Mouse (Mus musculus): ENCODE measurements around the gene Rassf5. TPM values are rescaled to one million over a fixed set of nuclear protein-coding genes. Genes with fewer than 3 reads are reported as not detected.

Gene Rassf5
- total RNA-seq, 2 experiments from 2014 or later: 45.1 to 46.0 TPM

DNA sequence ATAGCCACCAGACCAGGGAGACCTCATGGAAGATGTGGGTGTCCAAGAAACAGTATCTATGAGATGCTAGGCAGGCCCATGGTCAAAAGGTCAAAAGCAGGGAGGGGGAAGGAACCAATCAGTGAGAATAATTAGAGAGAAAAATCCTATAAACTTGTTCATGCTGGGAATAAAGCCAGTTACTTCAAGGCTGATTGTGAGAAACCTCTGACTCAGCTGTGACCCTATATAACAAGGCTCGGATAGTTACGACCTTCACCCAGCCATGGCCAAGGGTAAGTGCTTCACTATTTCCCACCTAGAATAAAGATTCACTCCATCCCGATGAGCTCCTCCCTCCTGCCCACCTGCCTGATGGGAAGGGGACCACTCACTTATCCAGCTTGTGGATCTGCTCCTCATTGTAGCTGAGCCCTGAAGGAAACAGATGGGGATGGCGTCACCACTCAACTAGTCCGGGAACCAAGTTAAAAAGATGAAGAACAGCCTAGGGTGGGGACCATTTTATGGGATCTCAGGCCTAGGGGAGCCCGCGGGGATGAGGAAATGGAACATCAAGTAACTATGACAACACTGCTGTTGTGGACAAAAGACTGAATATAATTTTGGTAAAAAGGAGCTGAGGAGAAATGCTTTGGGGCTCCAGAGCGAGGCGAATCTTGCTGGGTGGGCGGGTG lies 14.7 kb upstream of the Rassf5 start:
- no peak for ATAC-seq (replicated peaks; ENCODE audit: poor library complexity)

DNA sequence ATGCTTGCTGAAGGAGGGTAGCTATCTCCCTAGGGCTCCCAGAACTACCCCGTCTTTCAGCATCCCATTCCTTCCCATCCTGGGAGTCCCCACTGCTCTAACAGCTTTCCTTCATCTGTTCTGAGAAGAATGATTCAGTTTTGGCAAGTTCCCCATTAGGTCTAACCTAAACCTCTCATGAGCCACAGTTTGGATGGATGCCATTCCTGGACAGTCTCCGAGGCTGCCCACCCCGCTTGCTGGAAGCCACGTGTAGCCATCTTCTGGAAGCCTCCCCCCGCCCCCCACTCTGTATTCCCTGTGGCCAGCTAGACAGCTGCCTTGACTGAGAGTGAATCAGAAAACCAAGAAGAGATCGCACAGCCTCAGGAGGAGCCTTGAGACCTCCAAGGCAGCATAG lies 12.2 kb upstream of the Rassf5 start:
- no peak for ATAC-seq (replicated peaks; ENCODE audit: poor library complexity)

DNA sequence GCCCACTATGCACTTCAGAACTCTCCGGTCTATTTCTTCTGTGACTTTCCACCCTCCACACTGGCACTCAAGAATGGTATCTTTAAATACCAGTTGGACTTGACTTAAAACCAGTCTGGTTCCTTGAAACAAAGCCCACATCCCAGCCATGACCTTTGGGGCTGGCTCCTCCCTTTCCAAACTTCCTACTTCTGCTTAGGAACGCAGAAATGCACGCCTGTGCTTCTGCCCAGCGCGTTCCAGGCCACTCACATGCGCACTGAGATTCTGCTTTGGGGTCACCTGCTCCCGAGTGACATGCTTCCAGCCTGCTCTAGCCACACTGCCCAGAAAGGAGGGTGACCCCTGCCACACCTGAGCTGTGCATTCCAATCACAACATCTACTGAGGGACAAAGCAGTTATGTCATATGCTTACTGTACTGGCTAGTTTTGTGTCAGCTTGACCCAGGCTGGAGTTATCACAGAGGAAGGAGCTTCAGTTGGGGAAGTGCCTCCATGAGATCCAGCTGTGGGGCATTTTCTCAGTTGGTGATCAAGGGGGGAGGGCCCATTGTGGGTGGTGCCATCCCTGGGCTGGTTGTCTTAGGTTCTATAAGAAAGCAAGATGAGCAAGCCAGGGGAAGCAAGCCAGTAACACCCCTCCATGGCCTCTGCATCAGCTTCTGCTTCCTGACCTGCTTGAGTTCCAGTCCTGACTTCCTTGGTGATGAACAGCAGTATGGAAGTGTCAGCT lies 7.6 kb upstream of the Rassf5 start:
- peak; percentile 61 for ATAC-seq (replicated peaks; ENCODE audit: poor library complexity)

DNA sequence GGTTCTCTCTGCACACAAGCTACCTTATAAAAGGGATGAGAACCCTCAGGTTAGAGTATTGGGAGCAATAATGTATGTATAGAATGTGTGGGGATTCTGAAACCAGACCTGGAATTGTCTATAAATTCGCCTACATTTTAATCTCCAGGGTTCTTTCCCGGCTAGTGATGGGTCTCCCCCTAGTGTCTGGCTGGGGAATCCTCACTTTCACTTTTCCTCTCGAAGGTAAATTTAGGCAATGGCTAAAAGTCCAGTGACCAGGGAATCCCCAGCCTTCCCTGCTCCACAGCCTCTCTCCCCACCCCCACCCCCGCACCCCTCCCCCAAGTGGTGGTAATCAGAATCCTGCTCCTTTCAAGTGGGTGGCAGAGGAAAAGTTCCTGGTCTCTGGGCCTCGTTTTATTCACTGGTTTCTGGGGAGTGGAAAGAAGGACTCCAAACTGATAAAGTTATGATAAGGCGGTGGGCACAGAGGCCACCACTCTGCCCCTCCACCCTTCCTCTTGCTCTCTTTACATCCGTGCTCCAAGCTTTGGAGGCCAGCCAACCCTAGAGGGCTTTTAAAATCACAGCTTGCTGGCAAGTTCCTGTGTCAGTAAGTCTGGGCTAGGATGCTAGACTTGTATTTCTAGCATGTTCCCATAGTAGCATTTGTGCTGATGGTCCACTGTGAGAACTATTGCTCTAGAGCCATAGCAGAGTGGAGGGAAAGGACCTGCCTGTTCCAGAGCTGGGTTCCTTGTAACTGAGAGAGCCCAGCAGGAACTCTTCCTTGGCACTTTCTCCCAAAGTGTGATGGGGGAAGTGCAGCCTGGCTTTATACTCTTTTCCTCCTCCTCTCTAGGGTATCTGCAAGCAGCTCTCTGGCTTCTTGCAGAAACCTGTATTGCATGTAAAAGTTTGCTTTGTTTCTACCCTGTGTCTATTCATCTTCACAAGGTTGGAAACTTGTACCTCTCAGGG lies 1.7 kb upstream of the Rassf5 start:
- peak; percentile 48 for ATAC-seq (replicated peaks; ENCODE audit: poor library complexity)

DNA sequence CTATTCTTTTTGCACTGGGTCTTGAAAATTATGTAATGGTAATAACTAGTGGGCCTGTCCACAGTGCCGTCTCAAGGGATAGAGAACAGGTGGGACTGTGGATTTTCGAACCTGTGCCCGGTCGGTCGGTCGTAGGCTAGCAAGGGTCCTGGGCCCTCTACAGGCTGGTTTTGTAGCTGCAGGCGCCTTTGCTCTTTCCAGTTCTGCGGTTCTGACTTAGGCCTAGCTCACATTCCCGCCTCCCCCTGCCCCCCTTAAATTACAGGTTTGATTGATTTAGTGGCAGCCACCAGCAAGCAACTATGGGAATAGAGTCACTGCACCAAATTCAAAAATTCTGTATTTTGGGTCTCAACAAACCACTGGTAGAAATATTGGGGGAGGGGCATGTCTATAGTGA lies 868 bp upstream of the Rassf5 start:
- peak; percentile 67 for ATAC-seq (replicated peaks; ENCODE audit: poor library complexity)

DNA sequence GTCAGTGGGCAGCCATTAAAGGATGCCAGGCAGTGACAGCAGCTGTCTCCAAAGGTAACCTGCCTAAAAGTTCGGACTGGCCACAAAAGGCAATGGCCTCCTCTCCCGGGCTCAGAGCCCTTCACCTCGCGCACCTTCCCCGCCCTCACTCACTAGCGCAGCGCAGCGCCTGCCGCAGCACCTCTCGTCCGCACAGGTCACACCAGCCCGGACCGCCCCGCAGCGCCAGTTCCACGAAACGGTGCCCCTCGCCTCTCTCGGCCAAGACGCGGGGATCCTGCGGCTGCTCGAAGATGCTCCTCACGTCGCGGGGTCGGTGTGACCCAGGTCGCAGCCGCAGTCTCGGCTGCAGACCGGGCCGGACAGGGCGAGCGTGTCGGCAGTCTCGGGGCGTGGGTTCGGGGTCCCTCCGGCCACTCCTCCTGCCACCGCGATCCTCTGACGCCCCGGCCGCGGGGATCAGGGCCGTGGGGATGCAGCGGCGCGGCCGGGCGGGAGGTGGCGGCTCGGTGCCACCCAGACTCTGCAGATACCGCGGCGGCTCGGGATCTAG lies 446 bp downstream of the Rassf5 start:
- no peak for ATAC-seq (replicated peaks; ENCODE audit: poor library complexity)

DNA sequence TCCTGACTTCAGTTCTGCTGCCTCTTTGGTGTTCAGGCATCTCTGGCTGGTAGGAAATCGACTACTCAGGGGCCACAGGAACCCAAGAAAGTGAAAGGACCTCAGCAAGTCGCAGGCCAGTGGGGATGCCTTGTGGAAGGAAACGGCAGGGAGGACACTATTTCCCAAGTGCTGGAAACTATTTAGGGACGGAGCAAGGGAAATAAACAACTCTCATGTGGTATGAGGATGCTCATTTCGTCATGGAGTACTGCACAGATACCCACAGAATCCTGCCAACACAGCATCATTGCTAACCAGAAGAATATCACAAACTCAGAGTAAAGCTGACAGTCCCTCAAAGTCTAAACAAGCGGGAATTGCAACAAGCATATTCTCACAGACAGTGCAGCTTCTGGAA lies 2.1 kb downstream of the Rassf5 start:
- ATAC-seq (replicated peaks; ENCODE audit: poor library complexity): no peak

DNA sequence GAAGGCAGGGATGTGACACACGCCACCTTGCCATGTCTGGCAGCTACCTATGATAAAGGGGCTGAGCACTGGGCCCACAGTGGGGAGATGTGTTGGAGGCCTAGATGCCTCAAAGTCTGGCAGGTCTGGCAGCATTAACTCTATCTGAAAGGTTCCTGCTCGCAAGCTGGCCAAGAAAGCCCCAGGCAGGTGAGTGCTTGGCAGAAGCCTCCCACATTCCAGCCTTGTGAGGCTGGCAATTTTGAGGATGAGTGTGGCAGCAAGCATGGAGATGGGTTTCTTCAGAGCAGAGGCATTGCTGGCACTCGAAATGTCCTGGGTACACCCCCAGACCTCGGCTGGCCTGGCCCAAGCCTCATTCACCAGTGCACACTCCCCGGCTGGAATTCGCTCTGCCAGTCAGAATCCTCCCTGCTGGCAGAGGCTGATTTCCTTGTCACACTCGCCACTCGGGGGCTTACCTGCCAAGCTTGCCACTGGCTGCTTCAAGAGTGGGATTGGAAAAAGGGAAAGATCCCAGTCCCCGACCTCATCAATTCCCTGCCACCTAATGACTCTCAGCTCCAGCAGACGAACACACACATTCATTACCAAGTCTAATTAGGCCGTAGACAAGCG lies 5.4 kb downstream of the Rassf5 start:
- no peak for ATAC-seq (replicated peaks; ENCODE audit: poor library complexity)

DNA sequence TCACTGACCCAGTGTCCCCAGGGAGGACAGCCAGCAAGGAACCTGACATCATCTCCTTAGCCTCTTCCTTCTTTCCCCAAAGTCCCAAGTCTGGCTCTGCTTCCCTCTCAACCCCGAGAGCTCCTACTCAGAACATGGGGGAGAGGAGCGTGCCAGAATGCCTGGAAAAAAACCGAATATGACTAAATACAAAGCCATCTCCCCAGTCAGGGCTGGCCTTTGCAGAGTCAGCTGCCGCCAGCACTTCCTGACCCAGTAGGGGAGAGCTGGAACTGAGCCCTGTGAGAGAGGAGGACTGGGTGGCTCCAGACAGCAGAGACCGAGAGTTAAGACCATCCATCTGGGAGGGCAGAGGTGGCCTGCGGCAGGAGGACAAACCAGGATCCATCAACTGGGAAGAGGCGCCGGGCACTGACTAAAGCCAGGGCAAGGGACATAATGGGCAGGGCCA lies 6.1 kb downstream of the Rassf5 start:
- no peak for ATAC-seq (replicated peaks; ENCODE audit: poor library complexity)

DNA sequence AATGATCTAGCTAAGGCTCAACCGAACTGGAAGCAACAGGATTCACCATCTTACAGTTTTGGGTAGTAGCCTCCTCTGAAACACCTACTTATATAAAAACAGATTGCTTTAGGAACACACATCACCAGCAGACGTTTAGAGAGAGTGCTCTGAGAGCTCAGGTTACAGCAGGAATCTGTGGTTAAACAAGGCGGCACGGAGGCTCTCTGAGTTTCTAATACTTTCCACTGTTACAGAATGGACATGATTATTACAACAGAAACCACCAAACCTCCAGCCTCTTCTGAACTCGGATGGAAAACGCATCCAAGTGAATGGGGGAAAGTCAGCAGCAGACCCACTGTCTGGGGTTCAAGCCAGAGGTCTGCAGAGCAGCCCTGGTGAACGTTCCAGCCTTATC lies 9.0 kb downstream of the Rassf5 start:
- no peak; the same call in 1 of the 2 replicates for ATAC-seq (replicated peaks; ENCODE audit: poor library complexity)

DNA sequence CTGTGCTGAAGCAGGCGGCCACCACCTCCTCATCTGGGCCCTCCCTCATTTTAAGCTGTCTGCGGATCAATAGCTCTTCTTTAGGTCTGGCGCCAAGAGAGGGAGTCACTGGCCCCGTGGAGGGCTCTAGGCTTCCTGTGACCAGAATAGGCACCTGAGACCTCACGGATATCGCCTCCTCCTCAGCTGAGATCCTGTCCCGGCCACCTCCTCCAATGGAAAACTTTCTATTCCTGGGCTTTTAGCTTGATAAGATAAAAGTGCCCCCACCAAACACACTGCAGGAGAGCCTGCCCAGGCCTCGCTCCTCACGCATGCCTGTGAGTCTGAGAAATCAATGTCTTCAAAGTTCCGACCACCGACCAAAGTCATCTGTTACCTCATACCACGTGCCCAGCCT lies 11.5 kb downstream of the Rassf5 start:
- ATAC-seq (replicated peaks; ENCODE audit: poor library complexity): no peak

DNA sequence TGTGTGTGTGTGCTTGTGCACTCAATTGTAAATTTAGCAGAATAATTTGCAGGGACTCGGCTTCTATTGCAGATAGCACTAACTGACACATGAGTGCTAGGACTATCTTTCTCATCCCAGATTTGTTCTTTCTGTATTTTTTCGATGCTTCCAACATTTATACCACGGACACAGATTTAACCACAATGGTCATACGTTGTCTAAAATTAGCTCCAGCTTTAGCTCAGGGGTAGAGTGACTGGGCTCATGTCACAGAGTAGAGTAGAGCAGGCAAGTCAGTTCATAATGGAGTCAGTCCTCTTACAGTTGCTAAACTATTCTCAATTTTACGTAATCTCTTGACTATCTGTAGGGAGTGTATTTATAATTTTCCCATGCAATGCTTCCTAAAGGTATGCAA lies 16.4 kb downstream of the Rassf5 start:
- ATAC-seq (replicated peaks; ENCODE audit: poor library complexity): no peak

DNA sequence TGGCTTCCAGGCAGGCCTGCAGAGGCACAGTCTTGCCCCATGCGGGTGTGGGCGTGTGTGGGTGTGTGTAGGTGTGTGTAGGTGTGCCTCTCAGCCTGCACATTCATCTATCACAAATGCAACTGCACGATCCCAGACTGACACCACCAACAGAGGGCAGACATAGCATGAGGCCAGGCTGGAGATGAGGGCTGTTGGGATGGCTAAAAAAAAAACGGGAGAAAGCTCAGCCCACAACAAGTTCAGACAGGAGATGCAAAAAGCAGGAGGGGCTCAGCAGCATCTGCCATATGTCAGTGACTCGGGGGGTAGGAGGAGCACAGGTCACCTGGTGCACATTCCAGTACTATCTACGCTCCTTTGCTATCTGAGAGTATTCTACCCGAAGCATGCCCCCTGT lies 16.8 kb downstream of the Rassf5 start:
- no peak for ATAC-seq (replicated peaks; ENCODE audit: poor library complexity)

DNA sequence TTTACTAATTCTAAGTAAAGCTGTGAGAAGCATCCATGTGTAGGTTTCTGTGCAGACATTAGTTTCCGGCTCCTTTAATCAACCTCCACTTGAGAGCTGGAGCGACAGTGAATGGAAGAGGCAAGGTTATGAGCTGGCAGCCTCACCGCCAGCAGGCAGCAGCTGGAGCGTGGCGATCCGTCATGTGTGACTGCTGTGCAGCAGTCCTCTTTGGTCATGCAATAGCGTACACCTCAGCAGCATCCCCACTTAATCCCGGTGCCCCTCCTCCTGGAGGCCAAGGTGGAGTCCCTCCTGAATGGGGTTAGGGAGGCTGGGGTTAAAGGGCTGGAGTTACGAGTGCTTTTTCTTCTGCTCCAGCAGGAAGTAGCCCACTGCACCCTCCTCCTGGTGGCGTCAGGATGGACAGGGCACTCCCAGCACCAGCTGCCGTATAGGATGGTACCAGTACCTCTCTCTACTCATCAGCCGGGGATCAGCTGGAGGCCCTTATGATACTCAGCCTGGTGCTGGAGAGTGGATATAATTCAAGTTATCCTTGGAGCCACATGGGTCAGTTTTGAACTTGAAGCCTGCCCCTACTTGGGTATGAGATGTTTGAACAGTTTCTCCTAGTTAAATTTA lies 20.1 kb downstream of the Rassf5 start:
- no peak for ATAC-seq (replicated peaks; ENCODE audit: poor library complexity)

DNA sequence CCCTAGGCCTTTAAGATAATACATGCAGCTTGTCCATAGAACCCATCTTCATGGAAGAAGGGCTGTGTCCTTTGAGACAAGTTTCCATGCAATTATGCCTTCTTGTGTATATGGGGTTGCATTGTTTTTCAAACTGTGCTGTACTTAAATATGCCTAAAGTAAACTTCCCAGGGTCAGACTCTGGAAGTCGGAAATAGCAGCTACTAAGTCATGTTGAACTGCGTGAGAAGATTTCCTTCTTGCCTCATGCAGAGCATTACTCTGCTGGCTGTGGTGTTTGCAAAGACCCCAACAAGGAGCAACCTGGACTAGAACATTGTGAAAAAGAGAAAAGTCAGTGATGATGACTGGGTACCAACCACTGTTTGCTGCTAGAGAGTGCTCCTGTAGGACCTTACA lies 21.7 kb downstream of the Rassf5 start:
- no peak for ATAC-seq (replicated peaks; ENCODE audit: poor library complexity)

DNA sequence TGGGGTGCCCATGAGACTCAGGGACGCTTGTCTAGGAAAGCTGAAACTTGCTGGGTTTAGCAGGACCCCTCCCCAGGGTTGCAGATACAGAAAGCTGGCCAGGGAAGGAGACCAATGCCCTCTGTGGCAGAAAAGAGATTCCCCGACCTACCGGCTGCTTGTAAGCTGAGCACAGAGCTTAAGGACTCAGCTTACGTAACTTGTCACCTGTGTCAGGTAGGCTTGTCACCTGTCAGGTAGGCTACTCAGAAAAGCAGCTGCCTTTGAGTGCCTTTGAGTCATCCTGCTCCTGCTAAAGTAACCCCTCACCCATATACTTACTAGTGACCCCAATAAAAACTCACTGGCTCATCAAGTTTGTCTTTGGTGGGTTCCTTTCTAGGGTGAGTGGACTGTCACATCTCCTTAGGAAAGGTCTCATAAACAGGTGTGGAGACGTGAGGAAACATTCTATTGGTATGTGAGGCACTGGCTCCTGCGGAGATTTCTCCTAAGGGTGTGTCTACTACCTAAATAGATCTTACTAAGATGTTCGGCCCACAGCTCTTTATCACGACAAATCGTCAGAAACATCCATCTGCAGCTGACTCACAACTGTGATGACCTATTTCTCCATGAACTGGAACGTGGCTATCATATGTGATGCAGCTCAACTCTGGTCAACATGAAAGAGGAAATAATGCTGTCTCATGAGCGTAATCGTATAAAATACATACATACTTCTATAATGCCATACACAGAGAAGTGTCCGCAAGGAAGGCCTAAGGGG lies 23.1 kb downstream of the Rassf5 start:
- no peak for ATAC-seq (replicated peaks; ENCODE audit: poor library complexity)

DNA sequence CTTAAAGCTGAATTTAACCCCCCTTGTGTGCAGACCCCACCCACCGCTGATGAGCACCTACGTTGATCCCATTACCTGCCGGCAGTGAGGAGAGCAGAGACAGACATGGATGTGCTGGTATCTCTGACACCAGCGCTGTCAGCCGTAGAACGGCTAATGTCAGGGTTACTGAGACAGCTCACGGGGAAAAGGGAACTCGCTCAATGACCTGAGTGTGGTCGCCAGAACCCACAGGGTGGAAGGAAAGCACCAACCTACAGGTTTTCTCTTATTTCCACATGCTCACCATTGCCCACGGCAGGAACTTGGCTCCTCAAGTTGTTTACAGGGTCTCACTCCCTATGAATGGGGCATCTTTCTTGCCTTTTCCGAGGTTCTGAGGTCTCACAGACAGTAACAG lies 26.1 kb downstream of the Rassf5 start:
- ATAC-seq (replicated peaks; ENCODE audit: poor library complexity): peak; percentile 80

DNA sequence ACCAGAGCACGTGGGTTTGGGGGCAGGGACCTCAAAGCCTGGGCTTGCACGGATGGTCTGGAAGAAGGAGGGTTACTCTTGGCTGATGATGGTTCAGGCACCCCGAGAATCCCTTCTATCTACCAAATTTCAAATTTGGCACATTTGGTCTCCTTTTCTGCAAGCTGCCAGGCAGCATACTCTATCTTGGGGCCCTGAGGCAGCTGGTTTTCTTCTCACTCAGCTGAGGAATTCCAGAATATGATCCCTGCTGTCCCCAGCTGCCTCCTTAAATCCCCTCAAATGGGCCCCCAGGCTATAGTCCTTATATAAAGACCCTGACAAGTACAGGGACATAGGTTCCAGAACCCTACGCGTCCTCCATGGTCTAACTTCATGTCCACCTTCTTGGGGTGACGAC lies 31.7 kb downstream of the Rassf5 start:
- no peak for ATAC-seq (replicated peaks; ENCODE audit: poor library complexity)

DNA sequence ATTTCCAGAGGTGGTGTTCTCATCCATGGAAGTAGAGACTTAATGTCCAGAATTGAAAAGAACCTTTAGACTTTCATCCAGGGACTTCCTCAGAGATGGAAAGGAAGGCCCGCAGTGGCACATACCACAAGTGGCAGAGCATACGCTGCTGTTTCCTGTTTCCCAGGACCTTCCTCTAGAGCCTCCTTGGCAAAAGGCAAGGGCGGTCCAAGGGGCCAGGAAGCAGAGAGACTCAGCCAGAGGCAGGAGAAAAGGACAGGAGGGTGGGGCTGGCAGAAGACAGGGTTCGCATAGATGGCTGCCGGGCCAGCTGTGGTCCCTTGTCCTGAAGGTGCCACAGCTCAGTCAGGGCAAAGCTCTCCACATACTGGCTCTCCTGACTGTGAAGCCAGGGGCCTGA lies 32.1 kb downstream of the Rassf5 start:
- ATAC-seq (replicated peaks; ENCODE audit: poor library complexity): peak; percentile 49

DNA sequence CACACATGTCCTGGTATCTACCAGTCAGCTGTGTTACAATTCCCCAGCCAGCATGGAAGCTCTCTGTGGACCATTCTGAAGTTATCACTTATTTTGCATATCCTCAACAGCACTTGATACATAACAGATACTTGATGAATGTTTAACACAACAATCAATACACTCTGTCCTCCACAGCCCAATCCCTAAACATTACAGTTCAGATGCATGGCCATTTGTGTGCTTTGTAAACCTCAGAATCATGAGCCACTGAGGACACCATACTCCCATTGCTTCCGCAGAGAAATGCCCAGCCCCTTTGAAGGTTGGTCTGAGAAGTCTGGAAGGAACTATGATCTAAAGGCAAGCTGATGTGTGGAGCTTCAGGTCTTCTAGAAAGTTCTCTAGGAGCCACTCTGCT lies 33.4 kb downstream of the Rassf5 start:
- ATAC-seq (replicated peaks; ENCODE audit: poor library complexity): no peak

All from megakaryocyte progenitor cell, adult 5-6 weeks (primary cell).